In the genomic region with DNA sequence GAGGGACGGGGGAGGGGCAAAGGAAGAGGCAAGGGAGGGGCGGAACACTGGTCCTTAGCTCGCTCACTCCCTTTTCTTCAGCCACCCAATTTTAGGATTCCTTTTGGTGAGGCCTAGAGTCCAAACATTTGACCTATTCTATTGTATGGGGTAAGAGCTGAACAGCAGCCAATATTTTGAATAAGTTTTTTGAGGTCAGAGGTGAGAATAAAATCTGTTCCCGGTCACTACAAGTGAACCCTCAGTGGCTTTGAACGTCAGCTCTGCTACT, we compare ENCODE assay signal across 21 mouse cellular contexts. TPM values are rescaled to one million over a fixed set of nuclear protein-coding genes. Genes with fewer than 3 reads are reported as not detected.
"Had no signal": no experiment of that assay in that cellular context is flagged by ENCODE, and none has a peak within 500 bp of the region (broad histone marks: within the 10 kb centered on the region; RNA-seq: fewer than 3 reads in every experiment).

No protein-coding gene starts in this region.

- ATAC-seq: liver, embryonic 12.5 days; midbrain, embryonic 13.5 days; midbrain, embryonic 15.5 days had no signal

- H3K36me3 ChIP-seq: liver, embryonic 12.5 days; midbrain, embryonic 13.5 days; midbrain, embryonic 15.5 days; neural tube, embryonic 12.5 days; stomach, embryonic 15.5 days had no signal

- H3K4me1 ChIP-seq: liver, embryonic 12.5 days; megakaryocyte, embryonic 14.5 days; midbrain, embryonic 13.5 days; midbrain, embryonic 15.5 days; stomach, embryonic 15.5 days had no signal

- H3K27ac ChIP-seq: liver, embryonic 12.5 days; liver, embryonic 14.5 days; macrophage; midbrain, embryonic 13.5 days; midbrain, embryonic 15.5 days; neural tube, embryonic 12.5 days; stomach, embryonic 15.5 days had no signal

- DNase-seq: liver; lung, postnatal 14 days; right cerebral cortex, postnatal 14 days; thymus, adult 2 months; thymus, postnatal 25 days; thymus, postnatal 4 days had no signal

- H3K9me3 ChIP-seq: liver, embryonic 12.5 days; megakaryocyte, embryonic 14.5 days; midbrain, embryonic 13.5 days; midbrain, embryonic 15.5 days; neural tube, embryonic 12.5 days; stomach, embryonic 15.5 days had no signal

- H3K27me3 ChIP-seq: liver, embryonic 12.5 days; megakaryocyte, embryonic 14.5 days; midbrain, embryonic 13.5 days; midbrain, embryonic 15.5 days; neural tube, embryonic 12.5 days; stomach, embryonic 15.5 days had no signal

- H3K9ac ChIP-seq: liver, embryonic 12.5 days; liver, embryonic 14.5 days; midbrain, embryonic 13.5 days; midbrain, embryonic 15.5 days; neural tube, embryonic 12.5 days; stomach, embryonic 15.5 days had no signal

- H3K4me2 ChIP-seq: liver, embryonic 12.5 days; midbrain, embryonic 11.5 days; midbrain, embryonic 13.5 days; midbrain, embryonic 15.5 days; neural tube, embryonic 12.5 days; stomach, embryonic 15.5 days had no signal

- H3K4me3 ChIP-seq: liver, embryonic 12.5 days; megakaryocyte, embryonic 14.5 days; midbrain, embryonic 13.5 days; midbrain, embryonic 15.5 days; neural tube, embryonic 12.5 days; stomach, embryonic 15.5 days had no signal

RNA-seq across cellular contexts. Expression of gene A730049H05Rik, which starts 36.4 kb away (rescaled TPM):
- total RNA-seq: megakaryocyte progenitor cell, adult 5-6 weeks; monocyte, adult 5-6 weeks; neutrophil, adult 5-6 weeks had no signal
- polyA plus RNA-seq: liver, embryonic 16.5 days; macrophage; neural tube, embryonic 12.5 days; testis, adult 2 months; urinary bladder, adult 2 months had no signal
